Mouse (Mus musculus) ovary, adult 10 weeks (tissue): ENCODE results near the gene Naaladl2. TPM values are rescaled to one million over a fixed set of nuclear protein-coding genes. Genes with fewer than 3 reads are reported as not detected.

Experiments
- polyA plus RNA-seq: library from polyadenylated mRNA; stranded (reverse); fragments of 350-450 nt; fragmentation: Illumina TruSeq; extraction: RNeasy Lipid Tissue Mini Kit (QIAGEN cat#74804); gene quantifications from one replicate; pipeline ENCODE4 v1.2.3, GENCODE M21; 2014

The Naaladl2 gene
- 17.4 TPM for polyA plus RNA-seq

GRCm38 (mm10) chr3:25143555-25144311 lies at the start of gene Naaladl2:
Gene Naaladl2, minus strand, starts transcription at chr3:25144261.

